Mouse (Mus musculus): ENCODE results near the gene Stxbp6. TPM values are rescaled to one million over a fixed set of nuclear protein-coding genes. Genes with fewer than 3 reads are reported as not detected.

The Stxbp6 gene
- polyA plus RNA-seq, 1 experiment from 2014 or later: 20.3 TPM

DNA sequence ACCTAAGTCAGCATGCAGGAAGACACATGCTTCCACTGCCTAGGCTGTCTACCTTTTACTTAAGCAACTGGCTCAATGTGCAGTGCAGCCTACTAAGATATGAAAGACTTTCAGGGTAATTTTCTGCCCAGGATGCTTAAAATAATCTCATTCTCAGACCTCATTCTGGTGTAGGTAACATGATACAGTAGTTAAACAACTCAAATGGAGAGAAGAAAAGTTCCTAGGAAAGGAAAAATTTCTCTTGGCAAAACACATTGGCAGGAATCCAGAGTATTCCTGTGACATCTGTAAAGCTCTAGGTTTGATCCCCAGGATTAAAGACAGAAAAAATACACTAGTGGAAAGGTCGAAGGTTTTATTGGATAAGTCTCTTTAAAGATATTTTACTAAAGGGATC, 107.1 kb downstream of the Stxbp6 start:
- no peak overlapping the region for H3K4me2 ChIP-seq (ENCODE audit: low read length)
- WGBS: 74% methylated on average over 1 of the region's 1 CpGs
- no peaks in the 10 kb centered on the region for H3K4me1 ChIP-seq (replicated peaks; ENCODE audit: insufficient read depth, low read length)
- TF ChIP-seq CTCF (IDR thresholded peaks at IDR 0.05; ENCODE audit: low read depth): no peak
- H3K27ac ChIP-seq: no peak overlapping the region
- no peaks in the 10 kb centered on the region for H3K36me3 ChIP-seq (ENCODE audit: insufficient read depth, low read length)
- H3K9ac ChIP-seq (ENCODE audit: low read depth, low read length): no peak overlapping the region
- no peaks in the 10 kb centered on the region for H3K9me3 ChIP-seq (replicated peaks; ENCODE audit: low read length)
- no peak for DNase-seq (ENCODE audit: low spot score)
- no peak overlapping the region for H3K4me3 ChIP-seq (replicated peaks; ENCODE audit: low read depth, low read length)
- ATAC-seq (replicated peaks; ENCODE audit: low FRiP score, low read depth): no peak
- H3K27me3 ChIP-seq (ENCODE audit: insufficient read depth, low read length): no peaks in the 10 kb centered on the region

- H3K9me3 ChIP-seq (replicated peaks; ENCODE audit: low read length): no peaks in the 10 kb centered on the region
- ATAC-seq (replicated peaks; ENCODE audit: low FRiP score, low read depth): no peak
- DNase-seq (ENCODE audit: low spot score): no peak
- H3K4me1 ChIP-seq (replicated peaks; ENCODE audit: insufficient read depth, low read length): no peaks in the 10 kb centered on the region
- TF ChIP-seq CTCF (IDR thresholded peaks at IDR 0.05; ENCODE audit: low read depth): no peak
- 93% methylated on average over 3 of the region's 3 CpGs for WGBS
- no peak overlapping the region for H3K27ac ChIP-seq
- H3K27me3 ChIP-seq (ENCODE audit: insufficient read depth, low read length): no peaks in the 10 kb centered on the region
- no peak overlapping the region for H3K4me3 ChIP-seq (replicated peaks; ENCODE audit: low read depth, low read length)
- no peak overlapping the region for H3K9ac ChIP-seq (ENCODE audit: low read depth, low read length)
- no peaks in the 10 kb centered on the region for H3K36me3 ChIP-seq (ENCODE audit: insufficient read depth, low read length)
- no peak overlapping the region for H3K4me2 ChIP-seq (ENCODE audit: low read length)
Observed at GRCm38 (mm10) chr12:44957474-44957873, 117.0 kb downstream of the Stxbp6 start.

DNA sequence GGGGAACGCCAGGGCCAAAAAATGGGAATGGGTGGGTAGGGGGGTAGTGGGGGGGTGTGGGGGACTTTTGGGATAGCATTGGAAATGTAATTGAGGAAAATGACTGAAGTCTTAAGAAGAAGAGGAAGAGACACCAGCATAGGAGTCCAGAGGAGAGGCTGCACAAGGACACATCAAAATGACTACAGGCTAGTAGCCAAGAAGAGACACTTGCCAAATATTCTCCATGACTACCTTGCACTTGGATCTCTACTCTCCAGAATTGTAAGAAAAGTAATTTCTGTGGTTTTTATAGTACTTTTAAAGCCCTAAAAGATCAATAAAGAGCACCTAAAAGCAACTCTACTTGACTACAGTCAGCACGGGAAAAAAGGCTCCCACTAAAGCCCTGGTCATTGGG, 121.4 kb downstream of the Stxbp6 start:
- H3K4me3 ChIP-seq (replicated peaks; ENCODE audit: low read depth, low read length): no peak overlapping the region
- H3K9me3 ChIP-seq (replicated peaks; ENCODE audit: low read length): no peaks in the 10 kb centered on the region
- no peak overlapping the region for H3K9ac ChIP-seq (ENCODE audit: low read depth, low read length)
- H3K4me2 ChIP-seq (ENCODE audit: low read length): no peak overlapping the region
- no peaks in the 10 kb centered on the region for H3K4me1 ChIP-seq (replicated peaks; ENCODE audit: insufficient read depth, low read length)
- no peak for ATAC-seq (replicated peaks; ENCODE audit: low FRiP score, low read depth)
- 85% methylated on average over 2 of the region's 2 CpGs for WGBS
- DNase-seq (ENCODE audit: low spot score): no peak
- no peak for TF ChIP-seq CTCF (IDR thresholded peaks at IDR 0.05; ENCODE audit: low read depth)
- H3K27ac ChIP-seq: no peak overlapping the region
- H3K27me3 ChIP-seq (ENCODE audit: insufficient read depth, low read length): no peaks in the 10 kb centered on the region
- no peaks in the 10 kb centered on the region for H3K36me3 ChIP-seq (ENCODE audit: insufficient read depth, low read length)

GRCm38 (mm10) chr12:44952072-44952471, 122.4 kb downstream of the Stxbp6 start:
- TF ChIP-seq CTCF (IDR thresholded peaks at IDR 0.05; ENCODE audit: low read depth): no peak

DNA sequence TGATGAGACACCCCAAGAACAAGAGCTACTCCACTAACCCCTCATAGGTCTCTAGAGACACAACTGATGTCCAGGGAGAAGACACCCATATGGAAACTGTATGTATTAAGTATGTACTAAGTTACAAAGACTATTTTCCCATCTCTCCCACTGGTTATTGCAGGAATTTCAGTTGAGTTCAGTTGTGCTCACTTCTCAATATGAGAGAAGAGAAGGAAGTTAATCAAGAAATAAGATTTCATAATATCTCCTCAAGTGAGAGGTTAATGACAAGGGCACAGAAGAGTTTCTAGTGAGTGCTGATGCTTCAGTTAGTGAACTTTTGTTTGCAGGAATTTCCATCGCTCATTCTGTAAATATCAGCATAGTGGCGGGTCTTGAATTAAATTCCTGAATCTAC, 124.0 kb downstream of the Stxbp6 start:
- ATAC-seq (replicated peaks; ENCODE audit: low FRiP score, low read depth): no peak
- no peak for DNase-seq (ENCODE audit: low spot score)
- no peak overlapping the region for H3K4me2 ChIP-seq (ENCODE audit: low read length)
- no peaks in the 10 kb centered on the region for H3K4me1 ChIP-seq (replicated peaks; ENCODE audit: insufficient read depth, low read length)
- no peak overlapping the region for H3K27ac ChIP-seq
- no peak overlapping the region for H3K9ac ChIP-seq (ENCODE audit: low read depth, low read length)
- H3K9me3 ChIP-seq (replicated peaks; ENCODE audit: low read length): no peaks in the 10 kb centered on the region
- no peak overlapping the region for H3K4me3 ChIP-seq (replicated peaks; ENCODE audit: low read depth, low read length)
- H3K36me3 ChIP-seq (ENCODE audit: insufficient read depth, low read length): no peaks in the 10 kb centered on the region
- 96% methylated on average over 2 of the region's 2 CpGs for WGBS
- TF ChIP-seq CTCF (IDR thresholded peaks at IDR 0.05; ENCODE audit: low read depth): no peak
- no peaks in the 10 kb centered on the region for H3K27me3 ChIP-seq (ENCODE audit: insufficient read depth, low read length)

More at GRCm38 (mm10) chr12:44952072-44952471, 122.4 kb downstream of the Stxbp6 start:
- no peak overlapping the region for H3K27ac ChIP-seq
- ATAC-seq (replicated peaks; ENCODE audit: low FRiP score, low read depth) (no peak), DNase-seq (ENCODE audit: low spot score) (no peak)
- no peaks in the 10 kb centered on the region for H3K36me3 ChIP-seq (ENCODE audit: insufficient read depth, low read length)
- no peak overlapping the region for H3K9ac ChIP-seq (ENCODE audit: low read depth, low read length)
- H3K4me2 ChIP-seq (ENCODE audit: low read length): no peak overlapping the region
- H3K27me3 ChIP-seq (ENCODE audit: insufficient read depth, low read length): no peaks in the 10 kb centered on the region
- H3K4me1 ChIP-seq (replicated peaks; ENCODE audit: insufficient read depth, low read length): no peaks in the 10 kb centered on the region
- 88% methylated on average over 3 of the region's 3 CpGs for WGBS
- no peaks in the 10 kb centered on the region for H3K9me3 ChIP-seq (replicated peaks; ENCODE audit: low read length)
- H3K4me3 ChIP-seq (replicated peaks; ENCODE audit: low read depth, low read length): no peak overlapping the region

DNA sequence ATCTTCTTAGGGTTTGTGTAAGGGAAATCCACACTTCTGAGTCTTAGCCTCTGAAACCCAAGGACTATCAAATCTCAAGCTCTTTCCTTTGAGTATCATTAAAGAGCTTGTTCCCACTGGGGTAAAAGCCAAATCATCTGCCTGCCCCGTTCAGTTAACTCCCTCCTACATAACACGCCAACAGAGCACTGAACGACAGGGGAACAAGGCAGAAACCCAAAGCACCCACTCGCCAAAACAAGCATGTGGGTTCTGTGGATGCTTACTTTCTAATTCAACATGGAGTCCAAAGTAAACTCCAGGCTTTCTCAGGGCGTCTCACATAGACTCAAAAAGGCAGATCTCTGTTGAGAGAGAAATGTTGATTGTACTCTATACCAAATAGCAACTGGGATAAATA, 126.7 kb downstream of the Stxbp6 start:
- Histone ChIP-seq H3K4me2 (ENCODE audit: low read length) (no peak overlapping the region), H3K27ac (no peak overlapping the region), H3K27me3 (ENCODE audit: insufficient read depth, low read length) (no peaks in the 10 kb centered on the region), H3K4me3 (replicated peaks; ENCODE audit: low read depth, low read length) (no peak overlapping the region), H3K36me3 (ENCODE audit: insufficient read depth, low read length) (no peaks in the 10 kb centered on the region), H3K9me3 (replicated peaks; ENCODE audit: low read length) (no peaks in the 10 kb centered on the region), H3K9ac (ENCODE audit: low read depth, low read length) (no peak overlapping the region), H3K4me1 (replicated peaks; ENCODE audit: insufficient read depth, low read length) (no peaks in the 10 kb centered on the region)
- 70% methylated on average over 5 of the region's 5 CpGs for WGBS
- TF ChIP-seq CTCF (IDR thresholded peaks at IDR 0.05; ENCODE audit: low read depth): no peak
- ATAC-seq (replicated peaks; ENCODE audit: low FRiP score, low read depth) (no peak), DNase-seq (ENCODE audit: low spot score) (no peak)

GRCm38 (mm10) chr12:44940325-44940724, 134.2 kb downstream of the Stxbp6 start:
- Histone ChIP-seq H3K9me3 (replicated peaks; ENCODE audit: low read length) (no peaks in the 10 kb centered on the region), H3K4me1 (replicated peaks; ENCODE audit: insufficient read depth, low read length) (no peaks in the 10 kb centered on the region), H3K4me2 (ENCODE audit: low read length) (no peak overlapping the region), H3K27me3 (ENCODE audit: insufficient read depth, low read length) (no peaks in the 10 kb centered on the region), H3K4me3 (replicated peaks; ENCODE audit: low read depth, low read length) (no peak overlapping the region), H3K27ac (no peak overlapping the region), H3K9ac (ENCODE audit: low read depth, low read length) (no peak overlapping the region), H3K36me3 (ENCODE audit: insufficient read depth, low read length) (no peaks in the 10 kb centered on the region)
- TF ChIP-seq CTCF (IDR thresholded peaks at IDR 0.05; ENCODE audit: low read depth): no peak
- 79% methylated on average over 4 of the region's 4 CpGs for WGBS
- no peak for DNase-seq (ENCODE audit: low spot score)
- ATAC-seq (replicated peaks; ENCODE audit: low FRiP score, low read depth): no peak

Data from kidney, postnatal 0 days (tissue).